Mouse (Mus musculus) erythroblast, embryonic 14.5 days (primary cell): Measurements from ENCODE around the gene Spag6. TPM values are rescaled to one million over a fixed set of nuclear protein-coding genes. Genes with fewer than 3 reads are reported as not detected.

Experiments used
- H3K27me3 ChIP-seq: 2 replicates; pipeline ENCODE4 v1.6.1; 2012; ENCODE audit warnings: inconsistent platforms; ENCODE audit not compliant: control insufficient read depth
- H3K36me3 ChIP-seq: 2 replicates; pipeline ENCODE4 v1.6.1; 2012; ENCODE audit warnings: mild to moderate bottlenecking, inconsistent platforms; ENCODE audit not compliant: control insufficient read depth
- H3K4me1 ChIP-seq: 2 replicates; pipeline ENCODE4 v1.6.1; 2012; ENCODE audit warnings: inconsistent platforms; ENCODE audit not compliant: control insufficient read depth
- H3K4me3 ChIP-seq: replicated peaks from 2 replicates; pipeline ENCODE3; 2012; ENCODE audit warnings: moderate library complexity, mild to moderate bottlenecking, inconsistent platforms
- H3K9me3 ChIP-seq: 2 replicates; pipeline ENCODE4 v1.6.1; 2012; ENCODE audit warnings: low read length, inconsistent platforms, mixed read lengths; ENCODE audit not compliant: control insufficient read depth
- GATA1 ChIP-seq: IDR thresholded peaks from 2 replicates; pipeline ENCODE4 v1.6.1; 2012; ENCODE audit warnings: low read length, inconsistent platforms, mixed read lengths
- TAL1 ChIP-seq: IDR thresholded peaks from 3 replicates; pipeline ENCODE4 v1.6.1; 2012; ENCODE audit warnings: low read length, inconsistent platforms, mixed read lengths
- polyA plus RNA-seq: library from polyadenylated mRNA; stranded (reverse); fragments of >175 nt; gene quantifications from 2 replicates; pipeline ENCODE4 v1.2.3, GENCODE M21; 2012

Gene Spag6
- polyA plus RNA-seq, 1 experiment, result not detected

- Histone ChIP-seq H3K4me3 (no peak overlapping the region), H3K9me3 (no peaks in the 10 kb centered on the region), H3K4me1 (peaks cover 2% of the 10 kb centered on the region; the same call in 1 of the 2 replicates), H3K27me3 (no peaks in the 10 kb centered on the region), H3K36me3 (no peaks in the 10 kb centered on the region)
- TF ChIP-seq GATA1, result no peak
- no peak for TF ChIP-seq TAL1
These were observed 43.2 kb downstream of the Spag6 start for GRCm38 (mm10) chr2:18737040-18737439.

GRCm38 (mm10) chr2:18739216-18739615 lies 45.4 kb downstream of the Spag6 start:
- TF ChIP-seq GATA1 (no peak), TAL1 (no peak)
- Histone ChIP-seq H3K27me3 (no peaks in the 10 kb centered on the region), H3K4me1 (peaks cover 2% of the 10 kb centered on the region; the same call in 1 of the 2 replicates), H3K36me3 (no peaks in the 10 kb centered on the region), H3K4me3 (no peak overlapping the region), H3K9me3 (no peaks in the 10 kb centered on the region)

- TF ChIP-seq GATA1 (no peak), TAL1 (no peak)
- Histone ChIP-seq H3K36me3 (no peaks in the 10 kb centered on the region), H3K27me3 (no peaks in the 10 kb centered on the region; the same call in 1 of the 2 replicates), H3K4me3 (no peak overlapping the region), H3K9me3 (no peaks in the 10 kb centered on the region), H3K4me1 (no peaks in the 10 kb centered on the region)
These were observed 62.3 kb downstream of the Spag6 start for GRCm38 (mm10) chr2:18756144-18756543.

DNA sequence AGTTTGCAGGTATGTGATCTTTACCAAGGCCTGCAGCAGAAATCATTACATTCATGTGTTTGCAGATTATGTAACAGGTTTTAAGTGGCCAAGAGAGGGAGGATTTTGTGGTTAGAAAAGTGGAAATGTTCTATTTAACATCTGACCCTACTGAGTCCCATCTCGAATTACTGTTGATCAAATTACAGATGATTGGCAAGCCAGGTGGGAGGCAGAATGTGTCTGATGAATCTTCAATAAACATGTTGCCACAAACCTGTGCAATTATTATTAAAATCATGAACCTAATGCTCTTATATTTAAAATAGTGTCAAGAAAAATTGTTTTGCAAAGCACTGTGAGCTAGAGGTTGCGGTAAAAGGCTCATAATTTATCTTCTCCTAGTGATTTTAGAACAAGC lies 71.0 kb downstream of the Spag6 start:
- TF ChIP-seq TAL1, result no peak
- TF ChIP-seq GATA1, result no peak
- Histone ChIP-seq H3K4me1 (peaks cover 7% of the 10 kb centered on the region), H3K27me3 (peaks cover 26% of the 10 kb centered on the region)

DNA sequence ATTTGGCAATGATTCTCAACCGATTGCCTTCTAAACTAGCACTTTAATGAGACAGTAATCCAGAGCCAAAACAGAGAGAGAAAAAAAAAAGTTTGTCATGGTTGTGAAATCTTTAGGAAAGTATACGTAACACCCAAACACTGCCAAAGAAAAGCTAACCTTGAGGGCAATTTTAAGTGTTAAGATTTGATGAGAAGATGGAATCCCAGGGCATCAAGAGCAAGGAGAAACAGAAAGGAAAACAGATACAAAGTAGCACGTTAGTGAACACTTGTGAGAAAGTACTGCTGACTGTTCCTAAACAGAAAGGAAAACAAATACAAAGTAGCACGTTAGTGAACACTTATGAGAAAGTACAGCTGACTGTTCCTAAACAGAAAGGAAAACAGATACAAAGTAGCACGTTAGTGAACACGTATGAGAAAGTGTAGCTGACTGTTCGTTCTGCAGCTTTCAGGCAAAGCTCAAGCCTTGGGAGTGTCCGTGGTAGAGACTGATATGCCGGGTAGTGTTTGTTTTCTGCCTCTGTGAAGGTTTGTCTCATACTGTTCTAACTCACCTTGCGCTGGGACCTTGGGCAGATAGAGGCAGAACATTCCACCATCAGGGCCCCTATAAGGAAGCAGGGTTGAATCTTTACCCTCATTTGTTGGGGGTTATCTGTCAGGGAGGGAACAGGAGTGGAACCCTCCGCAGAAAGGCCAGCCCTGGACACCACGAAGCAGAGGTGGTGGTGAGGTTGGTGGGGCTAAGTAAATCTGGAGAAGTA lies 71.8 kb downstream of the Spag6 start:
- TF ChIP-seq TAL1 (no peak), GATA1 (no peak)
- Histone ChIP-seq H3K9me3 (no peaks in the 10 kb centered on the region), H3K27me3 (peaks cover 26% of the 10 kb centered on the region), H3K4me1 (peaks cover 7% of the 10 kb centered on the region), H3K36me3 (no peaks in the 10 kb centered on the region), H3K4me3 (no peak overlapping the region)

More for the DNA sequence above, 71.0 kb downstream of the Spag6 start:
- Histone ChIP-seq H3K4me3 (no peak overlapping the region), H3K9me3 (no peaks in the 10 kb centered on the region), H3K36me3 (no peaks in the 10 kb centered on the region)

DNA sequence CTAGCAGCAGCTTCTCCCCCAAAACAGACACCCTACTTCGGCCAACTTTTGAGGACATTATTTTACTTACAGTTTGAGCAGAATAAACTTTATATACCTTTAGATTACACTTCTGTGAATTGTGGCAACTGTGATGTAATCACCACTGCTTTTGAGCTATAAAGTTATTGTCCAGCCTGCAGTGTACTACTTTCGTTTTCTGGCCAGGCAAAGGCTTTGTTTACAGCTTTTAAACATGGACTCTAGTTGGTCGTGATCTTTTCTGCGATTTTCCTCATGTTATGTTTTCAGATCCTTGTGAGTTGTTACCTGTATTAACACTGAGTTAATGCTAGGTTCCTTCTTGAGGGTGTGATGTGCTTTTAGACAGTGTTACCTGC lies 72.6 kb downstream of the Spag6 start:
- H3K9me3 ChIP-seq, result no peaks in the 10 kb centered on the region
- peaks cover 26% of the 10 kb centered on the region for H3K27me3 ChIP-seq
- H3K36me3 ChIP-seq, result no peaks in the 10 kb centered on the region
- peak overlapping the region; percentile 66 for H3K4me3 ChIP-seq
- H3K4me1 ChIP-seq, result peaks cover 7% of the 10 kb centered on the region
- TF ChIP-seq GATA1 (no peak), TAL1 (no peak)

- Histone ChIP-seq H3K36me3 (no peaks in the 10 kb centered on the region), H3K4me3 (peak overlapping the region; percentile 66), H3K27me3 (peaks cover 26% of the 10 kb centered on the region), H3K9me3 (no peaks in the 10 kb centered on the region), H3K4me1 (peaks cover 7% of the 10 kb centered on the region)
- TF ChIP-seq TAL1, result no peak
- TF ChIP-seq GATA1, result no peak
These were observed 73.1 kb downstream of the Spag6 start for GRCm38 (mm10) chr2:18766821-18767541.

DNA sequence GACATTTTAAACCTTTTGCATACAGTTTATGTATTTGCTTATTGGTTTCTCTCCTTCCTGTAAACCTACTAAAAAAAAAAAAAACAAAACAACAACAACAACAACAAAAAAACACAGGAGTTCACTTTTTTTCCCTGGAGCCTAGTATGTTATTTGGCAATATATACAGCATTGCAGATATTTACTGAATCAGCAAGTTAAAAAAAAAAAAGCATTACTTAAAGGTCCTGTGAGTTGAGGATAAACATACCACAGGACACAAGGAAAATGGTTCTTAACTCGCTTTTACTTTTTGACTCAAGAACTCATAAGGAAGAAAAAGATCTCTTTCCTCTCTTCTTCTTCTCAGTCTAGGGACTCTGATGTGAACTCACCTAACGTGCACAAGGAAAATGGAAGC lies 74.6 kb downstream of the Spag6 start:
- H3K27me3 ChIP-seq, result peaks cover 26% of the 10 kb centered on the region
- TF ChIP-seq GATA1 (no peak), TAL1 (no peak)
- H3K36me3 ChIP-seq, result no peaks in the 10 kb centered on the region
- peaks cover 7% of the 10 kb centered on the region for H3K4me1 ChIP-seq
- no peaks in the 10 kb centered on the region for H3K9me3 ChIP-seq
- no peak overlapping the region for H3K4me3 ChIP-seq

DNA sequence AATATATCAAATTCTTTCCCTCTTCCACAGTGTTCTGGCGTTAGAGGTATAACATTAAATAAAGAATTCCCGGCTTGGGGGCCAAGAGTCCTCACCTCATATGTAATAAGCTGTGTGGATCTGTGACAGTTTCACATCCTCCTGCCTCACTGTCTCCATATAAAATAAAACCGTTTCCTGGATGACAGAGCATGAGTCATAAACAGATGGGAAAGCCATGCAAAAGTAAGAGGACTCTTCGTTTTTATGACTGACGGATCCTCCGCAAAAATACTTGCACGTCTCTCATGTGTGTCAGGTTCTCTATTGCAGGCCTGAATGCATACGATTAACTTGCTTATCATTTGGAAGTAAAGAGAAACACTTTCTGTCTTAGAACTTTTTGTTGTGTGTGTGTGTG lies 78.6 kb downstream of the Spag6 start:
- Histone ChIP-seq H3K27me3 (peaks cover 6% of the 10 kb centered on the region), H3K9me3 (no peaks in the 10 kb centered on the region)

More for the DNA sequence above, 78.6 kb downstream of the Spag6 start:
- Histone ChIP-seq H3K4me3 (no peak overlapping the region), H3K4me1 (no peaks in the 10 kb centered on the region), H3K36me3 (no peaks in the 10 kb centered on the region)
- TF ChIP-seq GATA1, result no peak
- no peak for TF ChIP-seq TAL1
